Mouse (Mus musculus): ENCODE results near the gene Nat8f1. TPM values are rescaled to one million over a fixed set of nuclear protein-coding genes. Genes with fewer than 3 reads are reported as not detected.
A peak's percentile ranks its signal among the peaks of the same experiment; 100 is the strongest.
"Not testable (repeated sequence)": the region's sequence is repeated elsewhere in the genome, so short reads cannot be mapped to it uniquely, and the experiment has no call there.

Gene Nat8f1
- total and polyA plus RNA-seq, 2 experiments from 2014 or later, result 15.8 to 20.7 TPM

DNA sequence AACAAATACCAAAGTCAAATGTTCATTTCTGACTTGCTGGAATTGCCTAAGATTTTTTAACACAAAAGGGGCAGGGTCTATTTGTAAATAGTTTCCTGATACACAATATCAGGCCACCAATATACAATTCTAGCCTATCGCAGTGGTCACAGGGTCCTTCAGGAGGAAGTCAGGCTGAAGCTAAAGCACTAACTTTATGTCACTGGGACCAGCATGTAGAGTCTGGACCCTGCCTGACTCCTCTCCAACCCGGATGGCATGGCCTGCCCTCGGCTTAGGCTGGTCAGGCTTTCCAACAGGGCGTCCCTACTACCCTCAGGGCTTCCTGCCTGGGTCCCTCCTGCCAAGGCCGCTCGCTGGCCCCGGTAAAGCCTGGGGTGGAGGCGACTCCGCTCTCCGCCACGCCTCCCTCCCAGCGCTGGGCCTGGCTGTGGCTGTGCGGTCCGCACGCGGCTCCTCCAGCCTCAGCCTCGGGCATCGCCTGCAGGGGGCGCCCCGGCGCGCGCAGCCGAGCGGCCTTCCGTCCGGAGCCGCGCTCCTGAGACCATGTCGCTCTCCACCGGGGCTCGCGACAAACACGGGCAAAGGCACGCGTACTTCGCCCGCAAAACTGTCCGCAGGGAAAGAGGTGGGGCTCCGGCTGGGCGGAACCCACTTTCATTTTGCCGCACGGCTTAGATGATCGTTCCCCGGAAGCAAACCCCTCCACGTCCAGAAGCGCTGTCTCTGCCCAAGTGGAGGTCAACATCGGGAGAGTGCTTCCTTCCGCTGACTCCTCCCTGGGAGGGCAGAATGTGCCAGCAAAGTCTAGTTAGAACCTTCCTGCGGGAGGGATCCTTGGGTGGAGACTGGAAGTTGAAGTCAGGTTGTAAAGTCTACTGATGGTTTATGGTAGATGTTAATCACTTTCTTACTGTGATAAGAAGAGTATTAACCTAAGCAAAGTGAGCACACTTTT lies 21.3 kb upstream of the Nat8f1 start:
- not testable (repeated sequence) for H3K9me3 ChIP-seq (ENCODE audit: low read length); H3K36me3 ChIP-seq (ENCODE audit: insufficient read depth, low read length); H3K27me3 ChIP-seq (ENCODE audit: insufficient read depth, low read length); H3K4me1 ChIP-seq (ENCODE audit: insufficient read depth, low read length)
- TF ChIP-seq CTCF (IDR thresholded peaks at IDR 0.05; ENCODE audit: low read depth), result peak; percentile 49
- 1% methylated on average over 40 of the region's 50 CpGs for WGBS
- Histone ChIP-seq H3K4me3 (ENCODE audit: low read length) (peak overlapping the region; percentile 41), H3K27ac (peak overlapping the region; percentile 63; the same call in 1 of the 2 replicates), H3K9ac (replicated peaks; ENCODE audit: low read length) (peak overlapping the region; percentile 44; the same call in 1 of the 2 replicates), H3K4me2 (ENCODE audit: low read depth, low read length) (peak overlapping the region; percentile 55)
- ATAC-seq, result peak; percentile 97
- peak; percentile 83 for DNase-seq (ENCODE audit: low spot score)

- peak; percentile 25 for DNase-seq (ENCODE audit: low spot score)
- no peak; the same call in 1 of the 2 replicates for TF ChIP-seq CTCF (IDR thresholded peaks at IDR 0.05; ENCODE audit: low read depth)
- no peaks in the 10 kb centered on the region for H3K4me1 ChIP-seq (ENCODE audit: insufficient read depth, low read length)
- H3K9me3 ChIP-seq (ENCODE audit: low read length), result no peaks in the 10 kb centered on the region
- H3K36me3 ChIP-seq (ENCODE audit: insufficient read depth, low read length), result peaks cover 4% of the 10 kb centered on the region; the same call in 1 of the 2 replicates
- H3K4me3 ChIP-seq (ENCODE audit: low read length), result no peak overlapping the region
- ATAC-seq, result no peak
- no peak overlapping the region for H3K4me2 ChIP-seq (ENCODE audit: low read depth, low read length)
- H3K27me3 ChIP-seq (ENCODE audit: insufficient read depth, low read length), result no peaks in the 10 kb centered on the region
- WGBS, result 70% methylated on average over 3 of the region's 3 CpGs
- no peak overlapping the region for H3K9ac ChIP-seq (replicated peaks; ENCODE audit: low read length)
- H3K27ac ChIP-seq, result no peak overlapping the region
Measured at GRCm38 (mm10) chr6:85935646-85936045, 20.2 kb upstream of the Nat8f1 start.

- no peaks in the 10 kb centered on the region for H3K4me1 ChIP-seq (ENCODE audit: insufficient read depth, low read length)
- no peaks in the 10 kb centered on the region for H3K27me3 ChIP-seq (ENCODE audit: insufficient read depth, low read length)
- ATAC-seq, result no peak
- no peak overlapping the region for H3K4me2 ChIP-seq (ENCODE audit: low read depth, low read length)
- H3K27ac ChIP-seq, result no peak overlapping the region
- no peak for DNase-seq (ENCODE audit: low spot score)
- peaks cover 15% of the 10 kb centered on the region; the same call in 1 of the 2 replicates for H3K36me3 ChIP-seq (ENCODE audit: insufficient read depth, low read length)
- WGBS, result 80% methylated on average over 8 of the region's 8 CpGs
- no peak overlapping the region for H3K4me3 ChIP-seq (ENCODE audit: low read length)
- no peaks in the 10 kb centered on the region for H3K9me3 ChIP-seq (ENCODE audit: low read length)
- no peak overlapping the region for H3K9ac ChIP-seq (replicated peaks; ENCODE audit: low read length)
- TF ChIP-seq CTCF (IDR thresholded peaks at IDR 0.05; ENCODE audit: low read depth), result no peak
Measured at GRCm38 (mm10) chr6:85934047-85934446, 18.6 kb upstream of the Nat8f1 start.

DNA sequence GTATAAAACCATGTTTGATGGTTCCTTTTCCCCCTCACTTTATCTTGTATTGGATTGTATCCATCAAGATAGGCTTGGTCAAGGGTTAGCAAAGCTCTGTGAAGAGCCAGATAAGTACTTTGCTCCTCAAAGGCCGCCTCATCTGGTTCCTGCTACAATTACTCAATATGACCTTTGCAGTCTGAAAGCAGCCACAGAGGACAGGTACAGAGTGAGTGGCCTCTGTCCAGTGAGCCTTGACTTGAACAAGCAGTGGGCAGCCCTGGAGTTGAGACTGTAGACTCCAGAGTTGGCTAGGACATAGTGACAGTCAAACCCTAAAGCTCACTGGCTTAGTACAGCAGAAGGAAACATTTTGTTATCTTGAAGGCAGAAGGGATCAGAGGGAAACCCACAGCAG lies 13.8 kb upstream of the Nat8f1 start:
- no peak overlapping the region for H3K4me3 ChIP-seq (ENCODE audit: low read length)
- H3K27me3 ChIP-seq (ENCODE audit: insufficient read depth, low read length), result no peaks in the 10 kb centered on the region
- H3K4me1 ChIP-seq (ENCODE audit: insufficient read depth, low read length), result no peaks in the 10 kb centered on the region
- H3K27ac ChIP-seq, result no peak overlapping the region
- TF ChIP-seq CTCF (IDR thresholded peaks at IDR 0.05; ENCODE audit: low read depth), result no peak
- 86% methylated on average over 1 of the region's 1 CpGs for WGBS
- H3K36me3 ChIP-seq (ENCODE audit: insufficient read depth, low read length), result peaks cover 53% of the 10 kb centered on the region
- DNase-seq (ENCODE audit: low spot score) (no peak), ATAC-seq (no peak)
- no peak overlapping the region for H3K4me2 ChIP-seq (ENCODE audit: low read depth, low read length)
- no peak overlapping the region for H3K9ac ChIP-seq (replicated peaks; ENCODE audit: low read length)
- no peaks in the 10 kb centered on the region for H3K9me3 ChIP-seq (ENCODE audit: low read length)

- DNase-seq (ENCODE audit: low spot score) (no peak), ATAC-seq (no peak)
- 92% methylated on average over 9 of the region's 9 CpGs for WGBS
- Histone ChIP-seq H3K27me3 (ENCODE audit: insufficient read depth, low read length) (no peaks in the 10 kb centered on the region), H3K9ac (replicated peaks; ENCODE audit: low read length) (no peak overlapping the region), H3K27ac (no peak overlapping the region), H3K4me3 (ENCODE audit: low read length) (no peak overlapping the region), H3K36me3 (ENCODE audit: insufficient read depth, low read length) (peaks cover 53% of the 10 kb centered on the region), H3K4me2 (ENCODE audit: low read depth, low read length) (no peak overlapping the region), H3K9me3 (ENCODE audit: low read length) (no peaks in the 10 kb centered on the region), H3K4me1 (ENCODE audit: insufficient read depth, low read length) (no peaks in the 10 kb centered on the region)
- TF ChIP-seq CTCF (IDR thresholded peaks at IDR 0.05; ENCODE audit: low read depth), result no peak
Measured at GRCm38 (mm10) chr6:85927476-85928464, 12.3 kb upstream of the Nat8f1 start.

GRCm38 (mm10) chr6:85926709-85927108 lies 11.2 kb upstream of the Nat8f1 start:
- Histone ChIP-seq H3K4me1 (ENCODE audit: insufficient read depth, low read length) (no peaks in the 10 kb centered on the region), H3K4me2 (ENCODE audit: low read depth, low read length) (no peak overlapping the region), H3K27me3 (ENCODE audit: insufficient read depth, low read length) (no peaks in the 10 kb centered on the region), H3K9ac (replicated peaks; ENCODE audit: low read length) (no peak overlapping the region), H3K9me3 (ENCODE audit: low read length) (no peaks in the 10 kb centered on the region), H3K4me3 (ENCODE audit: low read length) (no peak overlapping the region), H3K36me3 (ENCODE audit: insufficient read depth, low read length) (peaks cover 55% of the 10 kb centered on the region), H3K27ac (no peak overlapping the region)
- 97% methylated on average over 1 of the region's 1 CpGs for WGBS
- TF ChIP-seq CTCF (IDR thresholded peaks at IDR 0.05; ENCODE audit: low read depth), result no peak
- DNase-seq (ENCODE audit: low spot score), result no peak
- ATAC-seq, result no peak
